Mouse (Mus musculus) c-Kit-positive CD71-positive TER-119-negative erythroid progenitor cells, embryonic 14.5 days (primary cell): Measurements from ENCODE around the gene Stk33.

Experiments used
- DNase-seq: peaks from one replicate; pipeline ENCODE4 v3.0.0-alpha.2; 2013; ENCODE audit warnings: low read depth

The Stk33 gene

GRCm38 (mm10) chr7:109357877-109358276 lies 81.0 kb downstream of the Stk33 start:
- no peak for DNase-seq

- no peak for DNase-seq
Measured at GRCm38 (mm10) chr7:109347241-109347640, 91.6 kb downstream of the Stk33 start.

DNA sequence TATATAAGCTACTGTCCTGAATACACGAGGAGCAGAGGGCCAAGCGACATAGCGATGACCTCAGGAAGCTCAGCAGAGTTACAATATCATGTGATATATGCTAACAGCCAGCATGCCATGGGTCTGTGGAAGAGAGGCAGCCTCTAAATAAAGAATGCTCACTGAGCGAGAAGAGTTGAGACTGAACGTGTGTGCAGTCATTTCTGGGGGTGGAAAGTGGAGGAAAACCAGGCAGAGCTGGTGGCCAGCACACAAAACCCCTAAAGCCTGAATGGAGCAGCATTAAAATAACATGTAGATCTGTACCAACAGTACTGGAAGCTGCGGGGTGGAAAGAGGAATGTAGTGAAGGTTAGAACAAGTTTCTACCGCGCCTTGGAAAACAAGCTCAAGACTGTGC lies 107.2 kb downstream of the Stk33 start:
- DNase-seq, result no peak

GRCm38 (mm10) chr7:109328772-109329171 lies 110.1 kb downstream of the Stk33 start:
- no peak for DNase-seq

DNA sequence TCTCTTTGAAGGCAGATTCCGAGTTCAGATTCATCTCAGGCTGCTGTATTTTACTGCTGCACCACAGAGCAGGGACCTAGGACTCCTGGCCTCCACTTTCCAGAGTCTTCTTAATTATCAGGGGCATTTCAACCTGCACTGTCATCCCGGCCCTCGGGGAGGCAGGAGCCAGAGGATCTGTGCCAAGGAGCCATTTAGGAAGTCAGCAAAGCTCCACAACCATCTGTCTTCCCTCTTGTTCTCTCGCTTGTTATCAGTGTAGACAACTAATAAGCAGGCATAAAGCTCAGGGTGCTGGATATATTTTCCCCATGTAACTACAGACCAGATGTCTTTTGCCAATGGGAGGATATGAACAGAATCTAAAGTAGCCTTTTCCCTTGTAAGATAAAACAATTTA lies 112.1 kb downstream of the Stk33 start:
- DNase-seq, result no peak

DNA sequence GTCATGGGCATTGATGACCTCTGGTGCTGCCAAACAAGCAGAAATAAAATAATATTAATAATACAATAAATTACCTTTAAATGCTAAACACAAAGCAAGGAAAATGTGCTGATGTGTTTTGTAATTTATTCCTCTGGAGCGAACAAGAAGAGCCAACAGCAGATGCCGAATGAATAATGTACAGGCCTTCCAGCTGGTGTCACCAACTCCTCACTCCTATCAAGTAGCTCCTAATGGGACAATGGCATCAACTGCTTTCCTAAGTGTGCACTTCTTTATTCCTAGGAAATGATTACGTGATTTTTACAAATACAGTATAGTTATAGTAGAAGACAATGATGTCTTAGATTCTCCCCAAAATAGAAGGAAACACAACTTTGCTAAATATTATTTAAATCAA lies 113.2 kb downstream of the Stk33 start:
- no peak for DNase-seq

DNA sequence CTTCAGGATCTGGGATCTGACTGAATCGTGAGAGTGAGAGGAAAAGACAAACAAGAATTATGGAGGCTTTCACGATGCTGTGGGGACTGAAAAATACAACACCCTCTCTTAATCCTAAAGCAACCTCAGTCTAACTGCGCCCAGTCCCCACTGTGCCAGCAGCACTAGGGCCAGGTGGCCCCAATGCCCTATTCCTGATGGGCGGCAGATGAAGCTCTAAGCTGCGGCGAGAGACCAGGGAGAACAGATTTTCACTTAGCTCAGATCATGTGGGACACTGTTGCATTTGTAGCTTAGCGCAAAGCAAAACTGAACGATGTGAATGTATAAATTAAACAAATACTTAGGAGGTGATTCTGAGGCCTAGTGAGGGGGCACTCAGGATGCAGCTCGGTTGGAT lies 113.7 kb downstream of the Stk33 start:
- no peak for DNase-seq

DNA sequence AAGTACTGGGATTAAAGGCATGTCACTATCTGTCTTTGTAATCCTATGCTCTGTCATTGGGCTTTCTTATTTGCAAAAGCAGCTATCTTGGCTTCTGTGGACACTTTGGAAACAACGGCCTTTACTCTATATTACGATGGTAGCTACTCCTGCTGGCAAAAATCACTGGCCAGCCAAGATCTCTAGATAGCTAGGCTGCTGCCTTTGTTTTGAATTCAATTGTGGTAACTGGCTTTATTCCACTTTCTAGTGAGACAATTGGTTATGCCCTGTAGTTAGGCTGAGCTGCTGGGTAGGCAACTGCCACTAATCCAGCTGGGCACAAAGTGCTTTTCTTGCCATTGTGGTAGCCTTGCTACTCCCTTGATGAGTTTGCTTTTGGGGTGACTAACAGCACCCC lies 129.4 kb downstream of the Stk33 start:
- no peak for DNase-seq

GRCm38 (mm10) chr7:109295807-109296206 lies 143.1 kb downstream of the Stk33 start:
- no peak for DNase-seq

- DNase-seq, result no peak
Measured at GRCm38 (mm10) chr7:109295351-109295750, 143.5 kb downstream of the Stk33 start.

- DNase-seq, result no peak
Measured at GRCm38 (mm10) chr7:109290501-109290900, 148.4 kb downstream of the Stk33 start.

GRCm38 (mm10) chr7:109289106-109289505 lies 149.8 kb downstream of the Stk33 start:
- no peak for DNase-seq

- DNase-seq, result no peak
Measured at GRCm38 (mm10) chr7:109282106-109282505, 156.8 kb downstream of the Stk33 start.

- no peak for DNase-seq
Measured at GRCm38 (mm10) chr7:109276622-109277021, 162.3 kb downstream of the Stk33 start.

GRCm38 (mm10) chr7:109275901-109276300 lies 163.0 kb downstream of the Stk33 start:
- no peak for DNase-seq

DNA sequence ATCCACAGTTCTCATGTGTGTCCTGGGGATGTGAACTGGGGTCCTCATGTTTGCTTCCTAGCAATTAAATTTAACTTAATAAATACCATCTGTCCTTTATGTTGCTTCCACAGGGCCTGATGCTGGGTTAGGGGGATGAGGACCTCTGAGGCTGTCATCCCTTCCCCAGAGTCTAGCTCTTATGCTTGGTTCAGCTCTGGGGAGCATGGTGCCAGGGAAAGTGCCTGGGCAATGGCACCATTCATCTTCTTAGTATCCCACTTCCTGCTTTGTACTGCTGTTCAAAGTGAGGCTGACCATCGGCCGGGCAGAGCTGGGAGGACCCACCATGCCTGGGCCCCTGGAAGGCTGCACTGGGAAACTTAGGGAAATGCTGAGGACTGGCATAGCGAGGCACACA lies 163.7 kb downstream of the Stk33 start:
- DNase-seq, result no peak

DNA sequence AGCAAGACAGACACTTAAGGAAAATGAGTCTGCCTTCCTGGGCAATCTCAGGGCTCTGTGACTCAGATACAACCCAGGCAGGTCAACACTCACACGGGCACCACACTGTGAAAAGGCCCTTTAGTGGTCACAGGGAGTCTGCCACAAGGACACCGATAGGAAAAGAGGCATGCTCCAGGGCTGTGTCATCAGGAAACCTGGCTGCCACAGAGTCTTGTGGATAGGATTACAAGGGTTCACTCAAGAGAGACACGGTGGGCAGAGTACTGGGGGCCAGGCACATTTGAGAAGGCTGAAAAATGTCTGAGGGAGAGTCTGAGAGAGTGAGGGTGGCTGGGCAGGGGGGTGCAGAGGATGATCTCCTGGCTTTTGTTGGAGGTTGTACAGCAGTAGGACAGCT lies 164.6 kb downstream of the Stk33 start:
- no peak for DNase-seq

GRCm38 (mm10) chr7:109269046-109269445 lies 169.8 kb downstream of the Stk33 start:
- no peak for DNase-seq

DNA sequence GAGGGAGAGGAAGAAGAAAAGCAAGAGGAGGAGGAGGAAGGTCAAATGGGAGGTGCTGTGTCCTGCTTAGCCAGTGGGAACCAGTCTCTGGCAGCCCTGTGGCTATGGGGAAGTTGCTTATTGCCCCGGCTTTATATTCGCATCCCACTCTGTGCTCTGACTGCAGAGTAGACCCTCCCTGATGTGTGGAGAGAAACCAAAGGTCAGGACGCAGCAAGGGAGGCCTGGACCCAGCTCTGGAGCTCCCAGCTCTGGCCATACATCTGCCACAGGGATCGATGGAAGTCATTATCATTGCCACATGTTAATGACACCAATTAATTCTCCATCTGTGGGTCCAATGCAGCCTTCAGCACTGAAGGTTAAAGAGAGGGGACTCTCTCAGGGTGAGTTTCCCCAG lies 171.5 kb downstream of the Stk33 start:
- DNase-seq, result no peak

GRCm38 (mm10) chr7:109266181-109266580 lies 172.7 kb downstream of the Stk33 start:
- no peak for DNase-seq

GRCm38 (mm10) chr7:109265606-109266005 lies 173.3 kb downstream of the Stk33 start:
- DNase-seq, result no peak

- DNase-seq, result peak; percentile 5
Measured at GRCm38 (mm10) chr7:109255506-109256352, 183.2 kb downstream of the Stk33 start.

- no peak for DNase-seq
Measured at GRCm38 (mm10) chr7:109251418-109251817, 187.5 kb downstream of the Stk33 start.

DNA sequence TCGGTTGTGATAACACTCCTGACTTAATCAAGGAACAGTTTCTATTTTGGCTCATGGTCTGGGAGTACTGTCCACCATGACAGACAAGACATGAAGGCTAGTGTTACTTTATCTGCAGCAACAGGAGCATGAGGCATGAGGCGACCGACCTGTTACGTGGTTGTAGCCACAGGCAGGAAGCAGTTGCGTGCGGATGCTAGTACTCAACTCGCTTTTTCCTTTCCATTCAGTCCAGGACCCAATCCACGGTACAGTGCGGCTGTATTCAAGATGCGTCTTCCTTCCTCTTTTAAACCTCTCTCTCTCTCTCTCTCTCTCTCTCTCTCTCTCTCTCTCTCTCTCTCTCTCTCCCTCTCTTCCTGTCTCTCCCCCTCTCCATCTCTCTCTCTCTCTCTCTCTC lies 194.1 kb downstream of the Stk33 start:
- no peak for DNase-seq
